Mouse (Mus musculus): ENCODE measurements at regions not wholly inside any gene's neighbourhood (a gene's known extent, or its start where the extent isn't known, plus 50 kb on each side); places are given as distances from the start of the nearest gene placed in this dataset.

GRCm38 (mm10) chr17:63575316-63576007, 75.6 kb upstream of the Fbxl17 start:
- WGBS: 39% methylated on average over 4 of the region's 4 CpGs
- ATAC-seq (ENCODE audit: low FRiP score): peak; percentile 79
- Histone ChIP-seq H3K36me3 (no peaks in the 10 kb centered on the region), H3K27me3 (replicated peaks) (no peaks in the 10 kb centered on the region), H3K4me2 (no peak overlapping the region), H3K27ac (replicated peaks) (no peak overlapping the region), H3K4me1 (no peaks in the 10 kb centered on the region), H3K9ac (replicated peaks) (no peak overlapping the region), H3K9me3 (replicated peaks) (no peaks in the 10 kb centered on the region), H3K4me3 (replicated peaks) (no peak overlapping the region)

- Histone ChIP-seq H3K4me2 (no peak overlapping the region), H3K36me3 (no peaks in the 10 kb centered on the region), H3K9me3 (replicated peaks) (no peaks in the 10 kb centered on the region), H3K4me1 (0 out of 2 replicates have a peak, but pooled peaks cover 3% of the 10 kb centered on the region), H3K9ac (replicated peaks) (no peak overlapping the region), H3K27ac (replicated peaks) (no peak overlapping the region), H3K27me3 (replicated peaks) (no peaks in the 10 kb centered on the region), H3K4me3 (replicated peaks) (no peak overlapping the region)
- no peak for ATAC-seq (ENCODE audit: low FRiP score)
- 58% methylated on average over 4 of the region's 4 CpGs for WGBS
Measured at GRCm38 (mm10) chr17:63582870-63583269, 83.1 kb upstream of the Fbxl17 start.

- Histone ChIP-seq H3K27me3 (replicated peaks) (no peaks in the 10 kb centered on the region), H3K4me2 (no peak overlapping the region), H3K36me3 (no peaks in the 10 kb centered on the region), H3K9me3 (replicated peaks) (no peaks in the 10 kb centered on the region), H3K4me1 (no peaks in the 10 kb centered on the region), H3K4me3 (replicated peaks) (no peak overlapping the region), H3K27ac (replicated peaks) (no peak overlapping the region), H3K9ac (replicated peaks) (no peak overlapping the region)
- no peak for ATAC-seq (ENCODE audit: low FRiP score)
- 32% methylated on average over 7 of the region's 7 CpGs for WGBS
Measured at GRCm38 (mm10) chr17:63607021-63607751, 107.4 kb upstream of the Fbxl17 start.

- no peak overlapping the region for H3K27ac ChIP-seq (replicated peaks)
- 21% methylated on average over 3 of the region's 3 CpGs for WGBS
- H3K9ac ChIP-seq (replicated peaks): no peak overlapping the region
- H3K4me1 ChIP-seq: no peaks in the 10 kb centered on the region
- H3K27me3 ChIP-seq (replicated peaks): no peaks in the 10 kb centered on the region
- no peak for ATAC-seq (ENCODE audit: low FRiP score)
- no peak overlapping the region for H3K4me2 ChIP-seq
- no peaks in the 10 kb centered on the region for H3K9me3 ChIP-seq (replicated peaks)
- H3K36me3 ChIP-seq: no peaks in the 10 kb centered on the region
- no peak overlapping the region for H3K4me3 ChIP-seq (replicated peaks)
Measured at GRCm38 (mm10) chr17:63622726-63623125, 122.9 kb upstream of the Fbxl17 start.

- 90% methylated on average over 2 of the region's 2 CpGs for WGBS
- Histone ChIP-seq H3K9me3 (replicated peaks) (no peaks in the 10 kb centered on the region), H3K4me1 (no peaks in the 10 kb centered on the region), H3K36me3 (no peaks in the 10 kb centered on the region), H3K27me3 (replicated peaks) (no peaks in the 10 kb centered on the region), H3K4me2 (no peak overlapping the region), H3K9ac (replicated peaks) (no peak overlapping the region), H3K27ac (replicated peaks) (no peak overlapping the region), H3K4me3 (replicated peaks) (no peak overlapping the region)
- ATAC-seq (ENCODE audit: low FRiP score): no peak
Measured at GRCm38 (mm10) chr17:63637598-63637997, 137.8 kb upstream of the Fbxl17 start.

GRCm38 (mm10) chr17:63644390-63644789, 144.6 kb upstream of the Fbxl17 start:
- no peak overlapping the region for H3K9ac ChIP-seq (replicated peaks)
- H3K9me3 ChIP-seq (replicated peaks): no peaks in the 10 kb centered on the region
- H3K27ac ChIP-seq (replicated peaks): no peak overlapping the region
- no peaks in the 10 kb centered on the region for H3K27me3 ChIP-seq (replicated peaks)
- no peaks in the 10 kb centered on the region for H3K36me3 ChIP-seq
- no peak overlapping the region for H3K4me2 ChIP-seq
- H3K4me3 ChIP-seq (replicated peaks): no peak overlapping the region
- no peak for ATAC-seq (ENCODE audit: low FRiP score)
- no peaks in the 10 kb centered on the region for H3K4me1 ChIP-seq
- WGBS: 90% methylated on average over 4 of the region's 4 CpGs

GRCm38 (mm10) chr17:63657687-63658086, 157.9 kb upstream of the Fbxl17 start:
- Histone ChIP-seq H3K4me3 (replicated peaks) (no peak overlapping the region), H3K4me2 (no peak overlapping the region), H3K27ac (replicated peaks) (no peak overlapping the region), H3K9me3 (replicated peaks) (no peaks in the 10 kb centered on the region), H3K27me3 (replicated peaks) (no peaks in the 10 kb centered on the region), H3K4me1 (0 out of 2 replicates have a peak, but pooled peaks cover 4% of the 10 kb centered on the region), H3K9ac (replicated peaks) (no peak overlapping the region), H3K36me3 (no peaks in the 10 kb centered on the region)
- ATAC-seq (ENCODE audit: low FRiP score): no peak
- 72% methylated on average over 6 of the region's 6 CpGs for WGBS

- ATAC-seq (ENCODE audit: low FRiP score): no peak
Measured at GRCm38 (mm10) chr17:63660841-63661481, 161.1 kb upstream of the Fbxl17 start.

GRCm38 (mm10) chr17:63661584-63661983, 161.8 kb upstream of the Fbxl17 start:
- peak overlapping the region; percentile 18; the same call in 1 of the 2 replicates for H3K27ac ChIP-seq (replicated peaks)
- 76% methylated on average over 4 of the region's 4 CpGs for WGBS
- H3K27me3 ChIP-seq (replicated peaks): no peaks in the 10 kb centered on the region
- no peaks in the 10 kb centered on the region for H3K9me3 ChIP-seq (replicated peaks)
- no peak overlapping the region for H3K4me2 ChIP-seq
- no peak overlapping the region for H3K4me3 ChIP-seq (replicated peaks)
- no peak for ATAC-seq (ENCODE audit: low FRiP score)
- H3K9ac ChIP-seq (replicated peaks): no peak overlapping the region
- 0 out of 2 replicates have a peak, but pooled peaks cover 6% of the 10 kb centered on the region for H3K4me1 ChIP-seq
- H3K36me3 ChIP-seq: no peaks in the 10 kb centered on the region

More at GRCm38 (mm10) chr17:63660841-63661481, 161.1 kb upstream of the Fbxl17 start:
- no peak overlapping the region for H3K4me2 ChIP-seq
- no peak overlapping the region for H3K9ac ChIP-seq (replicated peaks)
- H3K9me3 ChIP-seq (replicated peaks): no peaks in the 10 kb centered on the region
- WGBS: 87% methylated on average over 13 of the region's 13 CpGs
- H3K4me3 ChIP-seq (replicated peaks): no peak overlapping the region
- H3K27ac ChIP-seq (replicated peaks): 0 out of 2 replicates have a peak overlapping the region, but pooled peaks have one; percentile 18
- no peaks in the 10 kb centered on the region for H3K36me3 ChIP-seq
- H3K27me3 ChIP-seq (replicated peaks): no peaks in the 10 kb centered on the region
- H3K4me1 ChIP-seq: 0 out of 2 replicates have a peak, but pooled peaks cover 6% of the 10 kb centered on the region

GRCm38 (mm10) chr17:63662251-63662650, 162.4 kb upstream of the Fbxl17 start:
- H3K9me3 ChIP-seq (replicated peaks): no peaks in the 10 kb centered on the region
- 0 out of 2 replicates have a peak, but pooled peaks cover 6% of the 10 kb centered on the region for H3K4me1 ChIP-seq
- H3K36me3 ChIP-seq: no peaks in the 10 kb centered on the region
- H3K9ac ChIP-seq (replicated peaks): no peak overlapping the region
- peak overlapping the region; percentile 8; the same call in 1 of the 2 replicates for H3K4me3 ChIP-seq (replicated peaks)
- peak overlapping the region; percentile 23; the same call in 1 of the 2 replicates for H3K27ac ChIP-seq (replicated peaks)
- peak; percentile 35; the same call in 1 of the 2 replicates for ATAC-seq (ENCODE audit: low FRiP score)
- 31% methylated on average over 12 of the region's 12 CpGs for WGBS
- no peaks in the 10 kb centered on the region for H3K27me3 ChIP-seq (replicated peaks)
- peak overlapping the region; percentile 50 for H3K4me2 ChIP-seq

- no peaks in the 10 kb centered on the region for H3K27me3 ChIP-seq (replicated peaks)
- H3K4me1 ChIP-seq: 0 out of 2 replicates have a peak, but pooled peaks cover 2% of the 10 kb centered on the region
- 83% methylated on average over 8 of the region's 8 CpGs for WGBS
- H3K4me3 ChIP-seq (replicated peaks): no peak overlapping the region
- no peak overlapping the region for H3K9ac ChIP-seq (replicated peaks)
- H3K36me3 ChIP-seq: no peaks in the 10 kb centered on the region
- no peak for ATAC-seq (ENCODE audit: low FRiP score)
- H3K9me3 ChIP-seq (replicated peaks): no peaks in the 10 kb centered on the region
- H3K4me2 ChIP-seq: no peak overlapping the region
- H3K27ac ChIP-seq (replicated peaks): no peak overlapping the region
Measured at GRCm38 (mm10) chr17:63676791-63677190, 177.0 kb upstream of the Fbxl17 start.
